Mouse (Mus musculus) cerebellum, adult 2 months (tissue): Measurements from ENCODE around the gene Cd59b. TPM values are rescaled to one million over a fixed set of nuclear protein-coding genes. Genes with fewer than 3 reads are reported as not detected.

ENCODE experiments used
- DNase-seq, 2 experiments: peaks; one replicate each; pipeline ENCODE4 v3.0.0; 2021
- H3K27ac ChIP-seq: fragments of 200-500 bp; 2 replicates; pipeline ENCODE4 v1.5.1; 2012; ENCODE audit warnings: low read length, control low read depth, inconsistent platforms; ENCODE audit not compliant: insufficient read depth
- H3K27me3 ChIP-seq: fragments of 200-500 bp; 2 replicates; pipeline ENCODE4 v1.6.1; 2012; ENCODE audit warnings: inconsistent platforms, mild to moderate bottlenecking, low read length, moderate library complexity; ENCODE audit not compliant: control insufficient read depth, insufficient read depth
- H3K4me1 ChIP-seq: fragments of 200-500 bp; 2 replicates; pipeline ENCODE4 v1.6.1; 2011; ENCODE audit warnings: low read length; ENCODE audit not compliant: control insufficient read depth, insufficient read depth
- H3K4me3 ChIP-seq: fragments of 200-500 bp; replicated peaks from 2 replicates; pipeline ENCODE3; 2011; ENCODE audit warnings: mild to moderate bottlenecking, low read depth, low read length, control low read depth; ENCODE audit not compliant: insufficient read depth
- CTCF ChIP-seq: fragments of 200-500 bp; IDR thresholded peaks from 2 replicates; pipeline ENCODE4 v1.5.1; 2011; ENCODE audit warnings: low read depth, mild to moderate bottlenecking, control low read depth, low read length, moderate library complexity, borderline replicate concordance; ENCODE audit not compliant: insufficient read depth
- POLR2A ChIP-seq: fragments of 200-500 bp; IDR thresholded peaks from 2 replicates; pipeline ENCODE4 v1.6.1; 2011; ENCODE audit warnings: low read length, control low read depth, borderline replicate concordance; ENCODE audit not compliant: insufficient read depth
- WGBS: fragments of 180-500 bp; shearing (Covaris S2); methylation state at CpG from one replicate; pipeline ENCODE4 v1.1.7; 2018; 5-methylcytosine and 5-hydroxymethylcytosine counted together
- polyA plus RNA-seq: library from polyadenylated mRNA; depleted of rRNA; stranded (reverse); fragments of >200 nt; gene quantifications from 2 replicates; pipeline ENCODE4 v1.2.3, GENCODE M21; 2012; rRNA removed

The Cd59b gene
- polyA plus RNA-seq, 1 experiment, result 11.4 TPM

DNA sequence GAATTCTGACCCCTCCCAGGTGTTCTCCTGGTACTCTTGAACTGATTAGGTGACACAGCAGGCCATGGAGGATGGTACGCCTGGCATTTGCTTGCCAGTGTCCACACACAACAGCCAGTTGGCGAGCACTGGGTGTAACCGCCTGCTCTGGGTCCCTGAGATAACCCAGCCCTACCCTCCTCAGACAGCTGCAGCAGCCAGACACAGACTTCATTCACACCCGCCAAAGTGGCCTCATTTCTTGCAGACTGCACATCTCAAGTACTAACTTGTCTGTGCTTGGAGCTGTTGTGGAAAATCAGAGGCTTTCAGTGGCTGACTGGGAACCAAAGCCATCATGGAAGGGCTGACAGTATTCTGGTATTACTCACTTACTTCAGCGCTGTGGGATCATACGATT, 60.5 kb downstream of the Cd59b start:
- DNase-seq, result no peak
- no peak overlapping the region for H3K27ac ChIP-seq
- H3K4me3 ChIP-seq, result no peak overlapping the region
- no peaks in the 10 kb centered on the region for H3K27me3 ChIP-seq
- TF ChIP-seq POLR2A (no peak), CTCF (no peak)
- 75% methylated on average over 6 of the region's 6 CpGs for WGBS
- H3K4me1 ChIP-seq, result 0 out of 2 replicates have a peak, but pooled peaks cover 6% of the 10 kb centered on the region

DNA sequence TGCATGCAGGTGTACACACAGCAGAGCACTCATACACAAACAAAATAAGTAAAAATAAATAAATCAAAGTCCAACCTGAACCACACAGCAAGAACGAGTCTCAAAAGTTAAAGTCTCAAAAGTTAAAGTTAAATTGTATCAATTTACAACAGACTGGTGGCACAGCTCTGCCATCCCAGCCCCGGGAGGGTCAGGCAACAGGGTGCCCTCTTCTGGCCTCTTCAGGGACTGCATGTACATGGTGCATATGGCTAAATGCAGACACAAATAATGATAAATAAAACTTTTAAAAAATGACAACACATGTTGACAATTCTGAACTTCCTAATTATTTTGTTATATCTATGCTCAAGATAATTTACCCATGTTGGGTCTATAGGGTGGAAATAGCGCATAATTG, 61.3 kb downstream of the Cd59b start:
- TF ChIP-seq CTCF (peak; percentile 40; the same call in 1 of the 2 replicates), POLR2A (no peak)
- Histone ChIP-seq H3K27me3 (no peaks in the 10 kb centered on the region), H3K4me3 (no peak overlapping the region), H3K27ac (no peak overlapping the region), H3K4me1 (0 out of 2 replicates have a peak, but pooled peaks cover 6% of the 10 kb centered on the region)
- 67% methylated on average over 3 of the region's 3 CpGs for WGBS
- DNase-seq, result no peak

DNA sequence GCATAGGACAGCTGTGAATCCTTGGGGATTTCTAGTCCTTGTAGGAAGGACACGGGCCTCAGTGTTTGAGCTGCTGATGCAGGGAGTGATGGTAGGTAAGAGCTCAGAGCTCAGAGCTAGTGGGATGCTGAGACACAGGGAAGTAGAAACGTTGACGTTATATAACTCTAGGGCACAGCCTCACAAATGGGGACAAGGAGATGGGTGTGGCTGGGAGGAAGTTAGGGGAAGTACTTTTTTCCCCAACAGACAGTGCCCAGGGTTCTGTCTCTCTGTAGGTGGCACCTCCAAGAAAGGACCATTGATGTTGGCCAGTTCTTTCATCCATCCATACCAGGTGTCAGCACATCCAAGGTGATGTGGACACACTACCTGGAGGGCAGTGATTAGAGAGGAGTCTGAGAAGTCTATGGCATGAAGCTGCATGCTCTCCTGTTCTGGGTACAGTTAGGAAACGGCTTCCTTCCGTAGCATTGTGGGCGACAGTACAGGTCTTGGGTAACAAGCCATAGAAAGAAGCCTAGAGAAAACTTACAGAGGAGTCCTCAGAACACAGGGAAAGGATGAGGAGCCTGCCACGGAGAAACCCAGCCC, 62.7 kb downstream of the Cd59b start:
- no peak for DNase-seq
- H3K27ac ChIP-seq, result no peak overlapping the region
- no peak for TF ChIP-seq CTCF
- TF ChIP-seq POLR2A, result no peak
- 0 out of 2 replicates have a peak, but pooled peaks cover 6% of the 10 kb centered on the region for H3K4me1 ChIP-seq
- H3K4me3 ChIP-seq, result no peak overlapping the region
- WGBS, result 85% methylated on average over 7 of the region's 7 CpGs
- no peaks in the 10 kb centered on the region for H3K27me3 ChIP-seq

DNA sequence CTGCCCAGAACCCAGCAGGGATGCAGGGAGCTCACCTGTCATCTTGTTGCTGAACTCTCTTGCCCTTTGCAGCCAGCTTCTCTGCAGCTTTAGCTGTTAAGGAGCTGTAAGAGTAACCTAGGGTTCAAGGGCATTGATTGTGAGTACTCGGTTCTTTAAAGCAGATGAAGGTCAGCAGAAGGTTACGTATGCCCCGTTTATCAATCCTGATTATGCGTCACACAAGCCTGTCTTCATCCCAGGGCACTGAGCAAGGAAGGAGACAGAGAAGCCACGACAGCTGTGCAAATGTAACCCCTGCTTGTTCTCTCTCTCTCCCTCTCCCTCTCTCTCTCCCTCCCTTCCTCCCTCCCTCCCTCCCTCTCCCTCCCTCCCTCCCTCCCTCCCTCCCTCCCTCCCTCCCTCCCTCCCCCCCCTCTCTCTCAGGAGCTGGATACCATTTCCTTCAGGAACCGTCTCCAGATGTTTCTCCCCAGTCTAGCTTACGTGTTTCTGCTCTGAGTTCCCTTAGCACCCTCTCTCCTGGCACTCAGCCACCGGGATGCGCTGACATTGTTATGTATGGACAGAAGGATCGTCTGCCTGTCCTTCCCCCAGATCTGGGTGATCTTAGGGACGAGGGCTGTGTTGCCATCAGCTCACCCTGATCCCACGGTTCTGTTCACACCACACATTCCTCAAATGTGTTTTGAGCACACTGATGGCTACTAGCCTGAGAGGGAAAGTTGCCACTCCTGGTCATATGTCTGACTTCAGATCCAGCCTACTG, 63.6 kb downstream of the Cd59b start:
- TF ChIP-seq POLR2A (no peak), CTCF (no peak)
- H3K4me3 ChIP-seq, result no peak overlapping the region
- DNase-seq, result no peak
- no peaks in the 10 kb centered on the region for H3K27me3 ChIP-seq
- 0 out of 2 replicates have a peak, but pooled peaks cover 6% of the 10 kb centered on the region for H3K4me1 ChIP-seq
- H3K27ac ChIP-seq, result no peak overlapping the region
- WGBS, result 46% methylated on average over 12 of the region's 12 CpGs

DNA sequence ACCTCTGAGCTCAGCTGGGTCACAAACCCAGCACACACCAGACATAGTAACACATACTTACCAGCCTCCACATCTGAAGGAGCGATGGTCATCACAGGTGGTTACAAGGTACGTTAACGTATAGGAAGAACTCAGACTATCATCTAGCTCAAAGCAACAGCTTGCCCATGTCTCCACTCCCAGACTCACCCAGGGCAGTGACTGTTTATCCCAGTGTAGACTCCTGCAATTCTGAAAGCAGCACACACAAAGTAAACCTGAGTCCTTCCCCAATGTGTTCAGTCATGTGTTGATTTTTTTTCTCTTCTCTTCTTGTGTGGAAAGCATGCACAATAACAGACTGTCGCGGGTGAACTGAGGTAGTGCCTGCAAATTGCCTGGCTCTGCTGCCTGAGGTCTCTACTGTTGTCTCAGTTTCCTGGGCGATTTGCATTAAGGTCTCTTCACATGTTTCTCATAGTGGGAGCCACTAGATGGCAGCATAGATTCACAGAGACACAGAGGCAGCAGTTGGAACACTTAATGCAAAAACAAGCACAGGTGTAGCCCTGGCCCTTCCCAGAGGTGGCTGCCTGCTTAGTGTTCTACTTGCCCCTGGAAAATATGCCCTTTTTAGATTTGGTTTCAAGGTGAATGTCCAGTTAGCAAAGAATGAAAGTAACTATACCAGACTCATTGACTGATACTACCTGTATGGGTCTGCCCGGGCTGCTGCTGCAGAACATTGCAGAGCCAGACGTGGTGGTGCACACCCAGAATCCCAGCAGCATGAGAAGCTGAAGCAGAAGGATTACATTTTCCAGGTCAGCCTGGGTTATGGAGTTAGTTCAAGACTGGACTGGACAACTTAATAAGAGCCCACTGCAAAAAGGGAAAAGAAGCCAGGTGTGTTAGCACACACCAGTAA, 64.8 kb downstream of the Cd59b start:
- no peak for TF ChIP-seq POLR2A
- TF ChIP-seq CTCF, result peak; percentile 92
- Histone ChIP-seq H3K4me1 (0 out of 2 replicates have a peak, but pooled peaks cover 6% of the 10 kb centered on the region), H3K27me3 (no peaks in the 10 kb centered on the region), H3K4me3 (no peak overlapping the region), H3K27ac (no peak overlapping the region)
- DNase-seq, result peak; percentile 77 to 83
- 47% methylated on average over 8 of the region's 8 CpGs for WGBS

DNA sequence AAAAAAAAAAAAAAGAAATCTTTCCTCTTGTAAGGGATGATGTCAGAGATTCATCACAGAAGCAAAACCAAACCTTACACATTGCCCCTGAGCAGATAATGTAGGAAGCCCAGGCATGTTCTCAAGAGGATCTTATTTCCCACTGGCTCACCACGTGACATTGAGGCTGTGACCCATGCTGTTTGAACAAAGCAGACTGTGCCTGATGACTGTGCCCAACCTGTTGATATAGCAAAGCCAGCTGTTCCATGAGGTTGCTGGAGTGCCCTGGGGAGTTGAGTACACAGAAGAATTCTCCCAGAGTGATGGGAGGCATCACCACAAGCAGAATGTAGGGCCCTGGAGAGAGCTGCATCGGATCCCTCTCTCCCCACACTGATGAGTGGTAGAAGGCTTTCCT, 66.3 kb downstream of the Cd59b start:
- no peak overlapping the region for H3K4me3 ChIP-seq
- WGBS, result 79% methylated on average over 2 of the region's 2 CpGs
- 0 out of 2 replicates have a peak, but pooled peaks cover 6% of the 10 kb centered on the region for H3K4me1 ChIP-seq
- H3K27ac ChIP-seq, result no peak overlapping the region
- DNase-seq, result no peak
- H3K27me3 ChIP-seq, result no peaks in the 10 kb centered on the region
- TF ChIP-seq CTCF (no peak), POLR2A (no peak)

Other genes starting within 250 kb of the Cd59b start
- gene Lmo2, start 111.9 kb upstream of the Cd59b start, polyA plus RNA-seq, result 26.0 and 29.2 TPM in 2 replicates
- gene Fbxo3, start 42.1 kb upstream of the Cd59b start, polyA plus RNA-seq, result 65.7 and 70.8 TPM in 2 replicates
- gene 4931422A03Rik, start 41.5 kb upstream of the Cd59b start, polyA plus RNA-seq, result not detected in 2 replicates
- 0.22 and 0.33 TPM in 2 replicates for gene Gm10912, start 4.0 kb upstream of the Cd59b start, polyA plus RNA-seq
- not detected in 2 replicates for gene Gm10799, start 1.3 kb upstream of the Cd59b start, polyA plus RNA-seq
- 37.0 and 42.4 TPM in 2 replicates for gene Cd59a, start 26.0 kb downstream of the Cd59b start, polyA plus RNA-seq
- 0.18 TPM in 1 of 2 replicates, not detected in the other for gene A930018P22Rik, start 52.9 kb downstream of the Cd59b start, polyA plus RNA-seq